Mouse (Mus musculus) kidney, postnatal 4 days (tissue): ENCODE data around the gene Ryr1.

Experiments
- DNase-seq, 2 experiments: peaks; one replicate each; pipeline ENCODE4 v3.0.0; 2021; ENCODE audit warnings: mixed read lengths in 2 of 2

The Ryr1 gene

DNA sequence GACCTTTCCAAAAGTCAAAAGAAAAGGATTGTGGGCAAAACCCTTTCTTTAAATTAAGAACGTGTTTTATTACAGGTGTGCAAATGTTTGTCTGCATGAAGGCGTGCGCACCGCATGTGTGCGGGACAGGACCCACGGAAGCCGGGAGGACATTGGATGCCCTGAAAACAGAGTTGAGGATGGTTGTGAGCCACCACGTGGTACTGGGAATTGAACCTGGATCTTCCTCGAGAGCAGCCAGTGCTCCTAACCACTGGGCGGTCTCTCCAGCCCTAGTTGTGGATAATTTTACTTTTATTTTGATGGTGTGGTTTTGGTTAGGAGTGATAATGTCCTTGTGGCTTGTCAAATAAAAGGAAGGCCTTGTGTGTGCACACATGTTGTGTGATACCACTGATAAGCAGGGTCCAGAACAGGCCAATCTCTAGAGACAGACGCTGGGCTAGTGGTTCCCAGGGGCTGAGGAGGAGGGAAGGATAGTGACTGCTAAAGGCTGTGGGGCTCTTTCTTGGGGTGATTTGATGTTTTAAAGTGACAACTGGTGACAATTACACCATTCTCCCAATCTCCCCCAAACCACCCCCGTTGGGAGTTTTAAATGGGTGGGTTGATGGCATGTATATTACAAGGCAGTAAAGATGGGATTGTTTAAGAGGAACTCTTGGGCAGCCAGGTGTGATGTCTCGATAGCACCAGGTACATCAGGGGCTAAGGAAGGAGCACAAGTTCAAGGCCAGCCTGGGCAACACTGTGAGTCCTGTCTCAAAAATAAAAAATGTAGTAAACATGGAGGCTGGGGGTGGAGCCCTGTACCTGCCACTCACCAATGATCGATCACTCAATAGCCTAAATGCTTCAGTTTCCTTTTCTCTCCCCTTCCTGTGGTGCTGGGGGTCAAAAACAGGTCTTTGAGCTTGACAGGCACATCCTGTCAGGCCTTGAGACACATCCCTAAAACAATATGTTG is 95.0 kb downstream of the Ryr1 start:
- no peak for DNase-seq

- DNase-seq = no peak
Measured at GRCm38 (mm10) chr7:29028761-29029160, 96.2 kb downstream of the Ryr1 start.

GRCm38 (mm10) chr7:29026811-29027210 is 98.2 kb downstream of the Ryr1 start:
- no peak for DNase-seq

DNA sequence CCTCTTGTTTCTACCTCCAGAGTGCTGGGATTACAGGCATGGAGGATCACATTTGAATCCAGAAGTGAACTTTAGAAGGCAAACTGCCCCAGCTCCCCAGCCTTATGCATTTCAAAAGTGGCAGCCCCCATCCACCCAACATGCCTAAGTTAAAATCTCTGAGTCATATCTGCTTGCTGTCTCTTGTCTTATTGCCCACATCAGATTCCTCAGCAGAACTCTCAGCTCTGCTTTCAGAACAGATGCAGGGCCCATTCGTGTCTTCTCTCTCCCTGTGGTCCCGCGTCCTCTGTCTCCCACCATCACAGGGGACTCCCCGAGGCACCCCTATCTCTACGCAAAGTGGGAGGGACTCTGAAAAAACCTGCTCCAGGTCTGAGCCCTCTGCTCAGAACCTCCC is 98.8 kb downstream of the Ryr1 start:
- DNase-seq = no peak

GRCm38 (mm10) chr7:29025566-29025965 is 99.4 kb downstream of the Ryr1 start:
- no peak for DNase-seq

DNA sequence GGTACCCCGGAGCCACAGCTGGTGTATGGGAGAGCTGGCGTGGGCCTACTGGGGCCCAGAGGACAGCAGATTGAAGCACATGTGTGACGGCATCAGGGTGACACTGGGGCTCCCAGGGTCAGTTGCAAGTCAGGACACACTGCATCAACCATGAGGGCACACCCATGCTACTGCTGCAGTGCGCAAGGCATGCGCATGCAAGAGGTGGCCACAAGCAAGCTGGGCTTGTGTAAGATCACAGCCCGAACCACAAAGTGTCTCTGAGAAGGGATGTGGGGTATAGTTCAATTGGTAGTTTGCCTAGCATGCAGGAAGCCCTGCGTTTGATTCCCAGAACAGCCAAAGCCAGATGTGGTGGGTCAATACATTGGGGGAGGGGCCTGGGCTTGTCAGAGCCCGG is 101.5 kb downstream of the Ryr1 start:
- DNase-seq = no peak

DNA sequence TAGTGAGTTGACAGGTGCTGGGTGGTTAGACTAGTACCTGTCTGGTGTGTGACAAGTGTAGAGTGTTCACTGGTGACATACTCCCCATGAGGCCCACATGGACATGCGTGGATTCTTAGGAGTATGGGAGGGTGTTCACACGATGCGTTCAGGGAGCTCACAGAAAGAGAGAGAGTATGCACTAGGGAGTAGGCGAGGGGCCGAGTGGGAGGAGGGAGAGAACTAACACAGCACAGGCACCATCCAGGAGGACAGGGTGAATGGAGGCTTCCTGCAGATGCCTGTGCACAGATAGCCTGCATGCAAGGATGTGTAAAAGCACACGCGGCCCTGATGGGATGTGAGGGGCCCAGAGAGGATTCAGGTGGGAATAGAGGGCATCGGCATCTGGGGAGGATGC is 102.5 kb downstream of the Ryr1 start:
- DNase-seq = no peak

DNA sequence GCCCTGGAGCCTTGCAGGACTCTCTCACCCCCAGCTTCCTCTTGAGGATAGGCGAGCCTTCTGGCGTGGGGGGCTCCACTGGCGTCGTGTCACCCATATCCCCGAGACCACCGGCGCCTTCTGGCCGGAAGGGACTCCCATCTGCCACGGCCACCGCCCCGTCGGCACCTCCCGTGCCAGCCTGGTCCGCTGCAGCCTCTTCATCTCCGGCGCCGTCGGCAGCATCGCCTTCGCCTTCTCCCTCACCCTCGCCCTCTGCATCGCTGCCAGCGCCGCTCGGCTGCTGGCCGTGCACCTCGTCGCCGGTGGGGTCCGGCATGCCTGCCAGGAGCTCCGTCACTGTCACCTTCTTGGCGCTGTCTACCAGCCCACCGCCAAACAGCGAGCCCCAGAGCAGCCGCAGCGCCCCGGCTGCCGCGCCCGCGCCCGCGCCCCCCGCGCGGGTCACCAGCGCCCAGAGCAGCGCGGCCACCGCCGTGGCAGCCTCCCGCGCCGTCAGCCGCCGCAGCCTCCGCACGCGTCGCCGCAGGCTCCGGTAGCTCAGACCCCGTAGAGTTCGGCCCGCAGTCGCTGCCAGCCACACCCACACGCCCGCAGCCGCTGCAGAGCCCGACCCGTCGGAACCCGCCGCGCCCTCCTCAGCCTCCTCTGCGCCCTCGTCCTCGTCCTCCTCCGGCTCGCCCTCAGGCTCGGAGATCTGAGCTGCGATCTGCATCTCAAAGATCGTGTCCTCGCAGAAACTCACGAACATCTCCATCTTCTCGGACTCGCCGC is 105.3 kb downstream of the Ryr1 start:
- peak; percentile 26 to 43 for DNase-seq

- no peak for DNase-seq
Measured at GRCm38 (mm10) chr7:29017222-29017621, 107.8 kb downstream of the Ryr1 start.

DNA sequence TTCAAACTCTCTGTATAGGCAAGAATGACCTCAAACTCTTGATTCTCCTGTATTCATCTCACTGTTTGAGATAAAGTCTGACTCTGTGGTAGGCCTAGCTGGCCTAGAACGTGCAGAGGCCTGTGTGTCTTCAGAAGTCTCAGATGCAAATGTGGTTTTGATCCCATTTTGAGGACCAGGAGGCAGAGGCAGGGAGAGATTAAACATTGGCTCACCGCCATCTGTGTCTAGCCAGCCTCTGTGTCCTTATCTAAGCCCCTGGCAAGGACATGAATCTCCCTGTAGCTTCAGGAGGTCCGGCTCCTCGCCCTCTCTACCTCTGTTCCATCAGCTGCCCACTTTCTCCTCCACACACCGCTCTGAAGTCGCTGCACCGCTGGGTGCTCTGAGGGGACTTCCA is 108.5 kb downstream of the Ryr1 start:
- no peak for DNase-seq

DNA sequence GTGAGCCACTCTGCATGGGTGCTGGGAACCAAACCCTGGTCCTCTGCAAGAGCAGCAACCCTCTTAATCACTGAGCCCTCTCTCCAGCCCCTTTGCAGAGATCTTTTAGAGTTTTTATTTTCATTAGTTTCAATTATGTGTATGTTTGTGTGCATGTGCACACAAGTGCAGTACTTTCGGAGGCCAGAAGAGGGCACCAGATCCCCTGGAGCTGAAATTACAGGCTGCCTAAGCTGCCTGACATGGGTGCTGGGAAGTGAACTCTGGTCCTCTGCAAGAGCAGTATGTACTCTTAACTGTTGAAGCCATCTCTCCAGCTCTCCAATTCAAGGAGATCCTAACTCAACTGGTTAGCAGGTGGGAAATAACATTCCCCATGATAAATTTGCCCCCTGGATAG is 110.0 kb downstream of the Ryr1 start:
- DNase-seq = no peak

GRCm38 (mm10) chr7:29008714-29009113 is 116.3 kb downstream of the Ryr1 start:
- DNase-seq = no peak

DNA sequence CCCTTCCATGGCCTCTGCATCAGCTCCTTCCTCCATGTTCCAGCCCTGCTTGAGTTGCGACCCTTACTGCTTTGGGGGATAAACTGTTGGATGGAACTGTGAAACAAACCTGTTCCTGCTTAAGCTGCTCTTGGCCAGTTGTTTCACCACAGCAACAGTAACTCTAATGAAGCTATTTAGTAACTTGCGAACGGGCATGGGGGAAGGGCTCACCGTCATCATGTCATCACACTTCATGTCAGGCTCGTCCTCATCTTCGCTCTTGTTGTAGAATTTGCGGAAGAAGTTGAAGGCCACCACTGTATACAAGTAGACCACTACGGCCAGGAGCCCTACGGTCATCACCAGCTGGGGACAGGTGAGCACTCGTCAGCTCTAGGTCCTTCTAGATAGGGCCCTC is 116.8 kb downstream of the Ryr1 start:
- no peak for DNase-seq

DNA sequence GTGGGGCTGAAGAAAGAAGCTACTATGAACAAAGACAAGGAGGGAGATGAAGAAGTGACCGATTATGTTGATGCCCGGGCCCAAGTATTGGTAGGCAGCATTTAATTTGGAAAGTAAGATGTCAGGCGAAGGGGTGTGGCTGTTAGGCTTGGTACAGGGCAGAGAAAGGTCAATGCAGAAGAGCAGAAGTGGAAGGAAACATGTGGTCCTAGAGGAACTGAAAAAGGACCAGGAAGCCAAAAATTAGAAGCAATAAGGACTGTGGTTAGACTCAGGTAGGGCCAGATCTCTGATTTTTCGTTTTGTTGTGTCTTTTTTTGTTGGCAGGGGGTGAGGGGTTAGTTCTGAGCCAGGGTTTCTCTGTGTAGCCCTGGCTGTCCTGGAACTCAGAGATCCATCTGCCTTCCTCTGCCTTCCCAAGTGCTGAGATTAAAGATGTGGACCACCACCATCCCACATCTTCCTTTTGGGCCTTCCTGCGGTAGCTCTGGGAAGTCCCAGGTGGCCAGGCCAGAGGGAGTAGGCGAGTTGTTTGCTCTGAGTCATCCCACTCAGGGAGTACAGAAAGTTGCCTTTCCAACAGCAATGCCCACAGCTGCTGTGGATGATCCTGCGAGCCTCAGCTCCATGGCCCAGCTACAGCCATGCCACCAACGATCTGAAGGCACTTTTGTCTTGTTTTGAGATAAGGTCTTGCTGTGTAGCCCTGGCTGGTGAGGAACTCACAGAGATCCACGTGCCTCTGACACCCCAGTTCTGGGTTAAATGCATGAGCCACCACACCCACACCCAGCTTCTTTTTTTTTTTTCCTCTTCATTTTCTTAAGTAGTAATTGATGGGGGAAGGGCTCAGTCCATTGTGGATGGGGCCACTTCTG is 117.5 kb downstream of the Ryr1 start:
- no peak for DNase-seq

GRCm38 (mm10) chr7:29000651-29001605 is 124.1 kb downstream of the Ryr1 start:
- DNase-seq = peak; percentile 92

DNA sequence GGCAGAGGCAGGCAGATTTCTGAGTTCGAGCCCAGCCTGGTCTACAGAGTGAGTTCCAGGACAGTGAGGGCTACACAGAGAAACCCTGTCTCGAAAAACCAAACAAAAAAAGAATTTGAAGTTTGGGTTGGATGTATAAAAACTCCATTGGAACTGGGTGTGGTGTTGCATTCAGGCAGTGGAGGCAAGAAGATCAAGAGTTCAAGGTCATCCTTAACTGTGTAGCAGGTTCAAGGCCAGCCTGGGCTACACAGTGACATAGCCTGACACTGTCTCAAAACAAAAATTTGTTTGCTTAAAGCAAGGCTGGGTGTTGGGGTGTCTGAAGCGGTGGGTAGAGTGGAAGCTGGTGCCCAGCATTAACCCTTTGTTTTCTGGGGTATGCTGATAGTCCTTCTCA is 131.6 kb downstream of the Ryr1 start:
- DNase-seq = no peak

- DNase-seq = no peak
Measured at GRCm38 (mm10) chr7:28992997-28993396, 132.0 kb downstream of the Ryr1 start.

DNA sequence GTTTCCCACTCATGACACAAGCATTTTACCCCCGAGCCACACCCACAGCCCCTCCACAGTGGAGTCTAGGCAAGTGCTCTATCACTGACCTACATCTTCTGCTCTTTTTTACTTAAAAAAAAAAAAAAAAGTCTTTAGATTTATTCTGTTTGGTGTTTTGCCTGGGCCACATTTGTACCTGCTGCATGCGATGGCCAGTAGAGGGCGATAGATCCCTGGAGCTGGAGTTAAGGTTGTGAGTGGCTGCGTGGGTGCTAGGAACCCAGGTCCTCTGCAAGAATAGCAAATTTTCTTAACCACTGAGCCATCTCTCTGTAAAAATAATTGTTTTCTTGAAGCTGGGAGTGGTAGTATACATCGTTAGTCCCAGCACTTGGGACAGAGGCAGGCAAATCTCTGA is 133.4 kb downstream of the Ryr1 start:
- no peak for DNase-seq

GRCm38 (mm10) chr7:28990766-28991273 is 134.2 kb downstream of the Ryr1 start:
- DNase-seq = no peak

GRCm38 (mm10) chr7:28985207-28985606 is 139.8 kb downstream of the Ryr1 start:
- no peak for DNase-seq

- DNase-seq = no peak
Measured at GRCm38 (mm10) chr7:28984452-28984851, 140.5 kb downstream of the Ryr1 start.

GRCm38 (mm10) chr7:28983849-28984248 is 141.1 kb downstream of the Ryr1 start:
- DNase-seq = no peak
